Mouse (Mus musculus): ENCODE results near the gene Pif1. TPM values are rescaled to one million over a fixed set of nuclear protein-coding genes. Genes with fewer than 3 reads are reported as not detected.

The Pif1 gene
- polyA plus RNA-seq, 1 experiment from 2014 or later = 16.7 TPM

DNA sequence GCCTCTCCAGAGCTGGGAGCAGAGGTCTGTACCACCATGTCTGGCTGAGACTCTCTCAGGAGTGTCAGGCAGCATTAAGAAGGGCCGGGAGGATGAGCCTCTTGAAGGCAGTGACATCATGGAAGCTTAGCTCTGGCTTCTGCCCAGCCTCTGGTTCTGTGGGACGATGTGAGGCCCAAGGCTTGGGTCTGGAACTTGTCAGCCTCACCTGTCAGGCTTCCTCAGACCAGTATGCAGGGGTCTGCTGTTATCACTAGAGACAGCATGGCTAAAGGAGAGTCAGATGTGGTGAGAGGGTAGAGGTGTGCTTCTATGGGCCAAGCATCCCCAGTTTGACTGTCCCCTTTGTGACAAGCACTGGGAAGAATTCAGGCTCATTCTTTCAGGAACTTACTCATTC lies 26.1 kb downstream of the Pif1 start:
- no peak overlapping the region for H3K4me3 ChIP-seq
- WGBS = 9% methylated on average over 2 of the region's 2 CpGs
- H3K27me3 ChIP-seq (ENCODE audit: insufficient read depth, poor library complexity, severe bottlenecking) = no peaks in the 10 kb centered on the region
- H3K4me1 ChIP-seq = peaks cover 18% of the 10 kb centered on the region
- H3K27ac ChIP-seq = peak overlapping the region; percentile 81
- H3K36me3 ChIP-seq = no peaks in the 10 kb centered on the region
- peak; percentile 91 for DNase-seq (ENCODE audit: low spot score)
- H3K9me3 ChIP-seq = no peaks in the 10 kb centered on the region

DNA sequence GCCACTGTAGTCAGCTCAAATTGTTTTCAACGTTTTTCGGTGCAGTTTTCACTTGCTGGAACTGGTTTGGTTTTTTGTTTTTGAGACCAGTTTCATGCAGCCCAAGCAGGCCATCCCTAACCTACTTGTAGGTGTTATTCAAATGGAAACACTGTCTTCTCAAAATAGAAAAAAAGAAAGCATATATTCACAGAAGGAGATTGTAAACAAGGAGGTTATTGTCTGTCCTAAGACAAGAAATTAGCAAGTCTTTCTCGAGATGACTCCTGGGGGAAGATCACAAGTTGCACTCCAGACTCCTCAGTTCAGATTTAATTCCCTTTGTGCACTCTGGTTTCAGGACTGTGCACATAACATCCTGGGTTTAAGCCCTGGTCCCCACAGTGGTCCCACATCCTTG lies 32.4 kb downstream of the Pif1 start:
- DNase-seq (ENCODE audit: low spot score) = no peak
- no peaks in the 10 kb centered on the region for H3K27me3 ChIP-seq (ENCODE audit: insufficient read depth, poor library complexity, severe bottlenecking)
- no peak overlapping the region for H3K27ac ChIP-seq
- H3K4me3 ChIP-seq = no peak overlapping the region
- WGBS = 65% methylated on average over 3 of the region's 3 CpGs
- H3K9me3 ChIP-seq = no peaks in the 10 kb centered on the region
- peaks cover 5% of the 10 kb centered on the region; the same call in 1 of the 2 replicates for H3K4me1 ChIP-seq
- H3K36me3 ChIP-seq = no peaks in the 10 kb centered on the region

DNA sequence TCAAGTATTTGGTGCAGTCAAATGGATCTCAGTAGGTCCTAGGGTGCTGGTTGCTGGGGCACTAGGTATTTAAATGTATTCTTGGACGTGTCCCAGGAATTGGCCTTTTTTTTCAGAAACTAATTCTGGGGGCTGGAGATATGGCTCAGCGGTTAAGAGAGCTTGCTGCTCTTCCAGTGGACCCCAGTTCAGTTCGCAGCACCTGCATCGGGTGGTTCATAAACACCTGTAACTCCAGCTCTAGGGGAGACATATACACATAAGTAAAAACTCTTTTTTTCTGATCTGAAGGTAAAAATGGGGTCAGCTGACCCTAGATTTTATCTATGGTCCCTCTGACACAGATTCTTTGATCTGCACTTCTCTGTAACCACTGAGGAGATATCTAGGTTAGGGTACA lies 34.2 kb downstream of the Pif1 start:
- H3K36me3 ChIP-seq = no peaks in the 10 kb centered on the region
- H3K4me3 ChIP-seq = no peak overlapping the region
- no peaks in the 10 kb centered on the region for H3K9me3 ChIP-seq
- no peaks in the 10 kb centered on the region for H3K27me3 ChIP-seq (ENCODE audit: insufficient read depth, poor library complexity, severe bottlenecking)
- WGBS = 91% methylated on average over 4 of the region's 4 CpGs
- peaks cover 9% of the 10 kb centered on the region; the same call in 1 of the 2 replicates for H3K4me1 ChIP-seq
- DNase-seq (ENCODE audit: low spot score) = no peak
- H3K27ac ChIP-seq = no peak overlapping the region

DNA sequence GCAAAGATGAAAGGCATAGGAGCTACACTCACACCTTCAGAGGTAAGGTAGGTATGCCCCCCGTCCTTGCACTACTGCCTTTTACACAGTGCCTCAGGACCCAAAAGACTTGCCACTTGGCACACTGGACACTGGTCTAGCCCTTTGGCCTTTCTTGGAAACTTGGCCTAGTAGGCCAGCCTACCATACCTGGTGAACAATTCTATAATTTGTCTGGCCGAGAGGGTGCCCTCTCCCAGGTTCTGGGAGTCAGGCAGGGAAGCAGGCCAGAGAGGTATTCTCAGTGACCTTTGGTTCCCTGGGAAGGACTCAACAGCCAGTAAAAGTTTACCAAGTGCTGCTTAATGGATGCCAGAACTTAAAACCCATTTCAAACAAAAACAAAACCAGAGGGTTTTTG lies 34.7 kb downstream of the Pif1 start:
- no peaks in the 10 kb centered on the region for H3K27me3 ChIP-seq (ENCODE audit: insufficient read depth, poor library complexity, severe bottlenecking)
- DNase-seq (ENCODE audit: low spot score) = no peak
- H3K9me3 ChIP-seq = no peaks in the 10 kb centered on the region
- H3K36me3 ChIP-seq = no peaks in the 10 kb centered on the region
- 80% methylated on average over 2 of the region's 2 CpGs for WGBS
- H3K27ac ChIP-seq = no peak overlapping the region
- H3K4me1 ChIP-seq = peaks cover 9% of the 10 kb centered on the region; the same call in 1 of the 2 replicates
- H3K4me3 ChIP-seq = no peak overlapping the region

DNA sequence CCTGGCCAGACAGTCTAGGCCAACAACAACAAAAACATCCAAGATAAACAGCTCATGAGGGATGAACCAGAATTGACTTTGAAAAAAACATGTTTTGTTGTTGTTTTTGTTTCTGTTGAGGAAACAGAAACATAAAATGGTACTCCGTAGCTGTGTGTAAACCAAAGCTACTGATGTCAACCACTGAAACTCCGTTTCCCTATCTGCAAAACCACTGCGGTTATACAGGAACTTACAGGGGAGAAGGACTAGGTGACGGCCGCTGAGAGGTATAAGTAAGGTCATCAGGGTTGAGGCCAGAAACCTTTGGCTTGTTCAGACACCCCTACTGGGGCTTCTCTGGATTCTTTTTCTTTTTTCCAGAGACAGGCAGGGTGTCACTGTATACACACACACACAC lies 35.9 kb downstream of the Pif1 start:
- 80% methylated on average over 5 of the region's 5 CpGs for WGBS

DNA sequence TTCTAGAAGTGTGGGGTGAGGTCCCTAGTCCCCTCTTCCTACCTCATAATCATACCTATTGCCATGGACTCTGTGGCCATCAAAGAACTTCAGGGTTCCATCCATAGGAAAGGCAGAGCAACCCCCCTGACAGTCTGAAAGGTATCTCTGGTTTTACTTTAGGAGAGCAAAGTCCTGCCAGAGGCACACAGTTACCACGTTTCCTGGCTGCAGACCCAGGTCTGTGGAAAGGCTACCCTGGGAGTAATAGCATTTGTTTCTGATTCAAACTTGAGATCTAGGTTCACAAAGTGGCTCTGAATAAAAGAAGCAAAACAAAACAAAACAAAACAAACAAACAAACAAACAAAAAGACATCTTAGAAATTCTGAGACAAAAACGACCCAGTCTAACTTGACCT lies 37.3 kb downstream of the Pif1 start:
- H3K36me3 ChIP-seq = no peaks in the 10 kb centered on the region
- DNase-seq (ENCODE audit: low spot score) = no peak
- peaks cover 13% of the 10 kb centered on the region for H3K4me1 ChIP-seq
- WGBS = 66% methylated on average over 2 of the region's 2 CpGs
- H3K4me3 ChIP-seq = no peak overlapping the region
- no peaks in the 10 kb centered on the region for H3K9me3 ChIP-seq
- H3K27ac ChIP-seq = no peak overlapping the region
- peaks cover 10% of the 10 kb centered on the region for H3K27me3 ChIP-seq (ENCODE audit: insufficient read depth, poor library complexity, severe bottlenecking)

More for the DNA sequence above, 35.9 kb downstream of the Pif1 start:
- Histone ChIP-seq H3K27me3 (ENCODE audit: insufficient read depth, poor library complexity, severe bottlenecking) (peaks cover 3% of the 10 kb centered on the region; the same call in 1 of the 2 replicates), H3K36me3 (no peaks in the 10 kb centered on the region), H3K27ac (no peak overlapping the region), H3K9me3 (no peaks in the 10 kb centered on the region), H3K4me1 (peaks cover 5% of the 10 kb centered on the region; the same call in 1 of the 2 replicates), H3K4me3 (no peak overlapping the region)
- DNase-seq (ENCODE audit: low spot score) = no peak

DNA sequence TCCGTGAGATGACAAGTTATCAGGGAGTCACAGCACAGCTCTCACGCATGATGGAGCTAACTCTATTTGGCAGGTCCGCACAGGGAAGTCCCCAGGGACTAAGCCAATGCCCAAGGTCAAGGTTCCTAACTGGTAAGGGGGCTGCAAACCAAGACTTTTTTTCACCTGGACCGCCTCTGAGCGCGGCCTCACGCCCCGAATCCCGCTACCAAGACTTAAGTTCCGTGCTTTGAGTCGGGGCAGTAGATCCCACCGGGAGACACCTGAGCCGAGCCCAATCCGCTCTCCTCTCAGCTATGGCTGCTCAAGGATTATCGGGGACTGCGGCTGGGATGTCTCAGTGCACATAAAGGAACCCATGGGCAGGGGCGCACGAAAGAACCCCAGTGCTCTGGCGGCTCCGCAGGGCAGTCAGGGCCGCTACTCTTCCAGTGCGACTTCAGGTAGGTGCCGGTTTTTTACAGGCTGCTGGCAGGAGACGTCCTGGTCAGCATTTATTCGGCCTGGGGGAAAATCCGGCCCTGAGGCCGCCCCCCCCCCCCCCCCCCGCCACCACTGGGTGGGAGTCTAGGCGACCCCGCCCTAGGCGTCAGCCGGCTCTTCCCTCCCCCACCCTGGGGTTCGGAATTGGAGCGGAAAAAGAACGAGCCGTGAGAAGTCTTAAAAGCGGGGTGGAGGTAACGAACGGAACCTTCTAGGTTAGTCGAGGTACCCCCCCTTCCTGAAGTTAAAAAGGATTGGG lies 42.2 kb downstream of the Pif1 start, which contains the start of gene Rbpms2:
Rbpms2 (plus strand) TSS at position 624 of the 742 bp plus-strand sequence.
- Histone ChIP-seq H3K4me3 (peak within 1 kb of the TSS; percentile 99), H3K36me3 (no peaks in the 10 kb centered on the region), H3K9me3 (no peaks in the 10 kb centered on the region), H3K27ac (peak within 1 kb of the TSS; percentile 98), H3K27me3 (ENCODE audit: insufficient read depth, poor library complexity, severe bottlenecking) (peaks cover 10% of the 10 kb centered on the region), H3K4me1 (peaks cover 49% of the 10 kb centered on the region)
- DNase-seq (ENCODE audit: low spot score) = peak; percentile 81
- 1% methylated on average over 39 of the region's 40 CpGs for WGBS

DNA sequence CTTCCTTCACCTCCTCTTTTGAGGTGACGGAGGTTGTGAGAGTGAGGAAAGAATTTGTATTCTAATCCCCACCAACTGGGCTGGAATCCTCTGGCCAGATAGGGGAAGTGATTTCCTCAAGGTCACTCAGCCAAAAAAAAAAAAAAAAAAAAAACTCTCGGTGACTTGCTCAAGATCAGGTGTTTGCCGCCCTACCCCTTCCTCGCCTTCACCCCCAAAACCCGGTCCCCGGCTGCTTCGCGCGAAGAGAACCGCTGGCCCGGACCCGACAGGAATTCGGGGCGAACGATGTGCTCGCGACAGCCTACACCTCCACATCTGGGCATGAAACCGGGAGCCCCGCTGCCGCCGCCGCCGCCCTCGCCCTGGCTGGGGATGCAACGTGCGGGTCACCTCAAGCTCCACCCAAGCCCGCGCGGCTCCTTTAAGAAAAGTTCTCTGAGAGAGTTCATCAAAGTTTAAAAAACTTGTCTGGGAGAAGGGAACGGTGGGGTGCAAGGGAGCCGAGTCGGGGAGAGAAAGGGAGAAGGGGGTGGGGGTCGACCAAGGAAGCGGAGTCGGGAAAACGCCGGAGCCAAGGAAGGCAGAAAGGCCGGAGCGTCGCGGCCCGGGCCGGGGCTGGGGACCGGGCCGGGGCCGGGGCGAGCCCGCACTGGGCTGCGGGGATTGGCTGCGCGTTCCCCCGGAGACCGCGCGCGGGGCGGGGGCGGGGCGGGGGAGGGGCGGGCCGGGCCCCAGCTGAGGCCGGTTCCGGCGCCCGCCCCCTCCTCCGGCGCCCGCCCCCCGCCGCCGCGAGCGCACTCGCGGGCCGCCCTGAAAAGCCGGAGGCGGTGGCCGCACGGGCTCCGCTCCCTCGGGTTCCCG lies 43.0 kb downstream of the Pif1 start:
- DNase-seq (ENCODE audit: low spot score) = peak; percentile 81
- Histone ChIP-seq H3K27me3 (ENCODE audit: insufficient read depth, poor library complexity, severe bottlenecking) (peaks cover 10% of the 10 kb centered on the region), H3K4me1 (peaks cover 47% of the 10 kb centered on the region), H3K4me3 (peak overlapping the region; percentile 99), H3K27ac (peak overlapping the region; percentile 98), H3K36me3 (no peaks in the 10 kb centered on the region), H3K9me3 (no peaks in the 10 kb centered on the region)
- WGBS = under 1% methylated on average over 58 of the region's 83 CpGs

- peak overlapping the region; percentile 98 for H3K27ac ChIP-seq
- H3K4me3 ChIP-seq = peak overlapping the region; percentile 99
- no peak for DNase-seq (ENCODE audit: low spot score)
- no peaks in the 10 kb centered on the region for H3K9me3 ChIP-seq
- WGBS = 0% methylated on average over 72 of the region's 78 CpGs
- H3K4me1 ChIP-seq = peaks cover 44% of the 10 kb centered on the region
- peaks cover 10% of the 10 kb centered on the region for H3K27me3 ChIP-seq (ENCODE audit: insufficient read depth, poor library complexity, severe bottlenecking)
- 0 out of 2 replicates have a peak, but pooled peaks cover 4% of the 10 kb centered on the region for H3K36me3 ChIP-seq
Observed at GRCm38 (mm10) chr9:65630631-65631353, 43.8 kb downstream of the Pif1 start.

DNA sequence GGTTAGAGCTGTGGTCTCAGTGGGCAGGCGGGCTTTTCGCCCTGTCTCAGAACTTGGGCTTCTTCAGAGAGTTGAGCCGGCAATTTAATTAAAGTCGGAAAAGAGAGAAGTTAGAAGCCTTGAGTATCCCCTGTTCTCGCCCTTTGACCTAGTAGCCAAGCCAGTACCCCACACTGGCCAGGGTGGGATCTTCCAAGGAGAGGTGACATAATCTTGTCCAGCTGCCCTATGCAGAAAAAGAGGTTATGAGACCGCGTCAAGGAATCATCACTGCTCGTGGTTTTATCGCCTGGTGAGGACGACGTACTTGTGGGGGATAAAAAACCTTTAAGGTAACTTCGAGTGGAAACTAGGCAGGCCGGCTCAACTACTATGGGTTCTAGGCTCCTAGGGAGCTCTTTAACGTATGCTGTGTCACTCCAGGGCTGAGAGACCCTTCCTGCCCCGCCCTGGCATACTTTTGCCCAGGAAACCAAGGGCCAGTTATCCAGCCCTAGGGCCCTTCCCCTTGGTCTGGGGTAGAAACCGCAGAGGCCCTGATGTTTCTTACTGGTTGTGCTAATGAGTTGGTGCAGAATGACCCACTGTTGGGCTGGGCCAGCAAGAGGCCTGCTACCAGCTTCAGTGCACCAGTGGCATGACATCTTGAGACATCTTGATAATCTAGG lies 44.5 kb downstream of the Pif1 start:
- peaks cover 51% of the 10 kb centered on the region for H3K4me1 ChIP-seq
- peak overlapping the region; percentile 99 for H3K4me3 ChIP-seq
- H3K9me3 ChIP-seq = no peaks in the 10 kb centered on the region
- 0 out of 2 replicates have a peak, but pooled peaks cover 6% of the 10 kb centered on the region for H3K36me3 ChIP-seq
- peak overlapping the region; percentile 98 for H3K27ac ChIP-seq
- peaks cover 10% of the 10 kb centered on the region for H3K27me3 ChIP-seq (ENCODE audit: insufficient read depth, poor library complexity, severe bottlenecking)
- WGBS = 6% methylated on average over 16 of the region's 16 CpGs
- no peak for DNase-seq (ENCODE audit: low spot score)

DNA sequence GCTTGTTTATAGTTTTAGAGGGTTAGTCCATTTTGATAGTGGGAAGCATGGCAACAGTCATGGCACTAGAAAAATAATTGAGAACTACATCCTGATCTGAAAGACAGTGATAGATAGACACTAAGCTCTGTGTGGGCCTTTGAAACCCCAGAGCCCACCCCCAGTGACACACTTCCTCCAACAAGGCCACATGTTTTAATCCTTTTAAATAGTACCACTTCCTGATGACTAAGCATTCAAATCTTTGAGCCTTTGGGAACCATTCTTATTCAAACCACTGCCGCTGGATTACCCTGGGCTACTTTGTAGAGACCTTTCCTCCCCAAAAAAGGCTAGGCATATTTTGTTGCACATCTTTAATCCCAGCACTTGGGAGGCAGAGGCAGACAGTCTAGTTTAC lies 48.8 kb downstream of the Pif1 start:
- no peak for DNase-seq (ENCODE audit: low spot score)
- Histone ChIP-seq H3K27ac (no peak overlapping the region), H3K4me1 (peaks cover 69% of the 10 kb centered on the region), H3K27me3 (ENCODE audit: insufficient read depth, poor library complexity, severe bottlenecking) (no peaks in the 10 kb centered on the region), H3K9me3 (no peaks in the 10 kb centered on the region), H3K36me3 (peaks cover 6% of the 10 kb centered on the region; the same call in 1 of the 2 replicates), H3K4me3 (no peak overlapping the region)
- WGBS = 67% methylated on average over 1 of the region's 1 CpGs

DNA sequence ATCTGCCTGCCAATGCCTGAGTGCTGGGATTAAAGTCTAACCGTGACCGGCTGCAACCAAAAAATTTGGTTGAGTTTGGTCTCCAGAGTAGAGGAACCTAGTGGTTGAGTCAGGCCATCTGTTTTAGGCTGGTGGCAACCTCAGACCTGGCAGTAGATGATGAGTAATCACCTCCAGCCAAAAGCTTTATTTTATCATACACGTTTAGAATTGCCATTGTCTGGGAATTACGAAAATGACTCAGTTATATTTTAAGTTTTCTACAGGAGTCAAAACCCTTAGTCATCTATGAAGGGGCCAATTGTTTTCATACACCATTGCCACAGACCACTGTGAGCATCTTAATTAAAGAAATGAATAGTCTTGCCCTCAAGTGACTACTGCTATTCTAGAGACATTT lies 50.0 kb downstream of the Pif1 start:
- 84% methylated on average over 4 of the region's 4 CpGs for WGBS
- DNase-seq (ENCODE audit: low spot score) = no peak
- peaks cover 6% of the 10 kb centered on the region; the same call in 1 of the 2 replicates for H3K36me3 ChIP-seq
- no peak overlapping the region for H3K27ac ChIP-seq
- no peaks in the 10 kb centered on the region for H3K27me3 ChIP-seq (ENCODE audit: insufficient read depth, poor library complexity, severe bottlenecking)
- peaks cover 69% of the 10 kb centered on the region for H3K4me1 ChIP-seq
- H3K4me3 ChIP-seq = no peak overlapping the region
- no peaks in the 10 kb centered on the region for H3K9me3 ChIP-seq
